33 mouse cellular contexts compared by ENCODE assay signal in the genomic region with DNA sequence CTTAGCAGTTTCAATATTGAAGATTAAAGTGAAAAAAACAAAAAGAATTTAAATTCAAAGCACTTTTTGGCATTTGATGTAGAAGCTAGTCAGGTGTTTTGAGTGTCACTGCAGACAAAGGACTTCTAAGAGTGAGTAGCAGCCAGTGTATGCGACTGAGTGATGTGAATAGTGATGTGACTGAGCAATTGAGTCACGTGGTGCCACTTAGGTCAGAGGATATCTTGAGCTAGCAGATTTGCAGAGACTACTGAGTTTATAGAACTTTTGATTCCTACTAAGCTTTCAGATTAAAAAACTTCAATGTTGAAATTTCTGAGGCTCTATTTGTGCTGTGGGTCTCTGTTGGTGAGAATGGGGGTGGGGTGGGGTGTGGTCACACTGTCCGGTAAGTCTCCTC. TPM values are rescaled to one million over a fixed set of nuclear protein-coding genes. Genes with fewer than 3 reads are reported as not detected.
"Had no signal": no experiment of that assay in that cellular context is flagged by ENCODE, and none has a peak within 500 bp of the region (broad histone marks: within the 10 kb centered on the region; RNA-seq: fewer than 3 reads in every experiment).

No protein-coding gene starts in this region.

- H3K27ac ChIP-seq: heart, adult 2 months; hindbrain, embryonic 13.5 days; hindbrain, embryonic 15.5 days; hindbrain, postnatal 0 days; kidney, embryonic 15.5 days; kidney, postnatal 0 days; limb, embryonic 13.5 days; limb, embryonic 15.5 days; liver, embryonic 12.5 days had no signal

- H3K9me3 ChIP-seq: heart, embryonic 12.5 days; hindbrain, embryonic 13.5 days; hindbrain, embryonic 15.5 days; kidney, embryonic 15.5 days; limb, embryonic 13.5 days; limb, embryonic 15.5 days; liver, embryonic 12.5 days had no signal

- H3K9ac ChIP-seq: heart, embryonic 12.5 days; hindbrain, embryonic 13.5 days; hindbrain, embryonic 15.5 days; kidney, embryonic 15.5 days; limb, embryonic 13.5 days; limb, embryonic 15.5 days; liver, embryonic 12.5 days had no signal

- H3K27me3 ChIP-seq: heart, embryonic 12.5 days; hindbrain, embryonic 13.5 days; hindbrain, embryonic 15.5 days; kidney, embryonic 15.5 days; limb, embryonic 13.5 days; limb, embryonic 15.5 days; liver, embryonic 12.5 days had no signal

- H3K4me3 ChIP-seq: heart, adult 2 months; heart, embryonic 12.5 days; hindbrain, embryonic 13.5 days; hindbrain, embryonic 15.5 days; kidney, embryonic 15.5 days; limb, embryonic 13.5 days; limb, embryonic 15.5 days; liver, embryonic 12.5 days had no signal

- DNase-seq: gastrocnemius, postnatal 10 days; gastrocnemius, postnatal 25 days; heart, adult 11 months; heart, adult 2 months; heart, postnatal 10 days; heart, postnatal 36 days; kidney, adult 11 months; kidney, adult 2 months; kidney, adult 9 months; kidney, postnatal 14 days; kidney, postnatal 36 days; layer of hippocampus, adult 9-11 months; layer of hippocampus, postnatal 36 days; left cerebral cortex, postnatal 4 days had no signal

- H3K4me1 ChIP-seq: heart, embryonic 12.5 days; hindbrain, embryonic 13.5 days; hindbrain, embryonic 15.5 days; kidney, embryonic 15.5 days; limb, embryonic 13.5 days; limb, embryonic 15.5 days; liver, embryonic 12.5 days had no signal

- H3K36me3 ChIP-seq: heart, embryonic 12.5 days; hindbrain, embryonic 13.5 days; hindbrain, embryonic 15.5 days; kidney, embryonic 15.5 days; limb, embryonic 13.5 days; limb, embryonic 15.5 days; liver, embryonic 12.5 days had no signal

- H3K4me2 ChIP-seq: heart, embryonic 12.5 days; hindbrain, embryonic 13.5 days; hindbrain, embryonic 15.5 days; kidney, embryonic 15.5 days; limb, embryonic 13.5 days; limb, embryonic 15.5 days; liver, embryonic 12.5 days had no signal

RNA-seq across cellular contexts. Expression of a gene that starts 49.8 kb away (rescaled TPM):
- total RNA-seq: gastrocnemius, postnatal 10 days; heart, postnatal 10 days; heart, postnatal 36 days; hematopoietic stem cell, adult 5-6 weeks; hindbrain, postnatal 0 days; layer of hippocampus, adult 8-10 months; layer of hippocampus, postnatal 14 days; layer of hippocampus, postnatal 36 days; left cerebral cortex, adult 18-20 months; left cerebral cortex, postnatal 25 days had no signal
- polyA plus RNA-seq: heart, embryonic 12.5 days; heart, embryonic 14.5 days; heart, embryonic 16.5 days; hindbrain, embryonic 11.5 days; hindbrain, embryonic 13.5 days; intestine, embryonic 14.5 days; kidney, embryonic 15.5 days; kidney, postnatal 0 days; limb, embryonic 11.5 days; limb, embryonic 13.5 days; liver, embryonic 12.5 days had no signal
